8 mouse cellular contexts compared by ENCODE assay signal in genomic region chr8:105936866-105937475, GRCm38 (mm10). TPM values are rescaled to one million over a fixed set of nuclear protein-coding genes. Genes with fewer than 3 reads are reported as not detected.
A peak's percentile ranks its signal among the peaks of the same experiment; 100 is the strongest.
DNase-seq lines count a peak whose midpoint lies in the region; ATAC-seq and TF ChIP-seq lines count a peak whose summit lies in the region.

No protein-coding gene starts in this region.

- H3K36me3 ChIP-seq in embryonic facial prominence, embryonic 14.5 days (ENCODE audit: control insufficient read depth, insufficient read depth, low read length) = peaks cover 24% of the 10 kb centered on the region; the same call in 1 of the 2 replicates
- peaks cover 40% of the 10 kb centered on the region for H3K36me3 ChIP-seq in limb, embryonic 14.5 days (ENCODE audit: control insufficient read depth, insufficient read depth, low read length)
- peaks cover 5% of the 10 kb centered on the region for H3K36me3 ChIP-seq in midbrain, postnatal 0 days (ENCODE audit: insufficient read depth, low read length)

- peak; percentile 90 for DNase-seq in 3134 (ENCODE audit: extremely low read depth, insufficient read length, low spot score)
- peak; percentile 64 to 74 for DNase-seq in adrenal gland, postnatal 4 days (ENCODE audit: low spot score in 2 of 2)
- DNase-seq in embryonic facial prominence, embryonic 14.5 days (ENCODE audit: low spot score) = peak; percentile 96
- peak; percentile 90 for DNase-seq in heart, adult 8-10 months (ENCODE audit: low spot score)
- peak; percentile 96 for DNase-seq in kidney, adult 9 months
- peak; percentile 94 for DNase-seq in limb, embryonic 14.5 days (ENCODE audit: low spot score)
- DNase-seq in midbrain, postnatal 0 days (ENCODE audit: low spot score) = peak; percentile 95
- DNase-seq in spleen, postnatal 14 days (ENCODE audit: low spot score in 2 of 2) = peak; percentile 57 to 75

- peak overlapping the region; percentile 94 for H3K4me2 ChIP-seq in embryonic facial prominence, embryonic 14.5 days (ENCODE audit: low read depth, low read length)
- peak overlapping the region; percentile 86 for H3K4me2 ChIP-seq in limb, embryonic 14.5 days (replicated peaks; ENCODE audit: low read depth, low read length, severe bottlenecking)
- H3K4me2 ChIP-seq in midbrain, postnatal 0 days (ENCODE audit: low read depth, low read length, poor library complexity, severe bottlenecking) = peak overlapping the region; percentile 71

- under 1% methylated on average over 26 of the region's 30 CpGs for WGBS in embryonic facial prominence, embryonic 14.5 days
- under 1% methylated on average over 29 of the region's 30 CpGs for WGBS in limb, embryonic 14.5 days
- WGBS in midbrain, postnatal 0 days = 1% methylated on average over 30 of the region's 30 CpGs

- no peaks in the 10 kb centered on the region for H3K9me3 ChIP-seq in embryonic facial prominence, embryonic 14.5 days (ENCODE audit: control insufficient read depth, low read length)
- H3K9me3 ChIP-seq in limb, embryonic 14.5 days (ENCODE audit: control insufficient read depth, low read length) = no peaks in the 10 kb centered on the region
- no peaks in the 10 kb centered on the region for H3K9me3 ChIP-seq in midbrain, postnatal 0 days (ENCODE audit: low read length)

- peaks cover 15% of the 10 kb centered on the region for H3K4me1 ChIP-seq in embryonic facial prominence, embryonic 14.5 days (ENCODE audit: control insufficient read depth, insufficient read depth, low read length)
- peaks cover 16% of the 10 kb centered on the region for H3K4me1 ChIP-seq in limb, embryonic 14.5 days (ENCODE audit: control insufficient read depth, insufficient read depth, low read length)
- H3K4me1 ChIP-seq in midbrain, postnatal 0 days (ENCODE audit: insufficient read depth, low read length) = peaks cover 7% of the 10 kb centered on the region

- peak; percentile 57; the same call in 1 of the 2 replicates for TF ChIP-seq POLR2A in limb, embryonic 14.5 days (IDR thresholded peaks at IDR 0.05; ENCODE audit: borderline replicate concordance, extremely low read depth, insufficient read depth, insufficient read length)

- H3K27ac ChIP-seq in embryonic facial prominence, embryonic 14.5 days (replicated peaks; ENCODE audit: low read depth, low read length) = peak overlapping the region; percentile 81
- H3K27ac ChIP-seq in limb, embryonic 14.5 days (replicated peaks; ENCODE audit: low read depth, low read length) = peak overlapping the region; percentile 74
- H3K27ac ChIP-seq in midbrain, postnatal 0 days (ENCODE audit: low read depth, low read length) = peak overlapping the region; percentile 95

- peak overlapping the region; percentile 76 for H3K9ac ChIP-seq in embryonic facial prominence, embryonic 14.5 days (ENCODE audit: low read depth, low read length)
- peak overlapping the region; percentile 72 for H3K9ac ChIP-seq in limb, embryonic 14.5 days (ENCODE audit: low read depth, low read length, severe bottlenecking)
- H3K9ac ChIP-seq in midbrain, postnatal 0 days (replicated peaks; ENCODE audit: low read length, poor library complexity, severe bottlenecking) = peak overlapping the region; percentile 93

- peak; percentile 92 for ATAC-seq in embryonic facial prominence, embryonic 14.5 days (ENCODE audit: low read depth)
- ATAC-seq in limb, embryonic 14.5 days (ENCODE audit: low FRiP score, low read depth) = peak; percentile 90
- ATAC-seq in midbrain, postnatal 0 days (ENCODE audit: low FRiP score) = peak; percentile 91

- no peak; the same call in 1 of the 2 replicates for TF ChIP-seq CTCF in midbrain, postnatal 0 days (IDR thresholded peaks at IDR 0.05)

- H3K4me3 ChIP-seq in embryonic facial prominence, embryonic 14.5 days (ENCODE audit: low read depth, low read length) = peak overlapping the region; percentile 76
- H3K4me3 ChIP-seq in limb, embryonic 14.5 days (replicated peaks; ENCODE audit: low read length) = peak overlapping the region; percentile 76
- peak overlapping the region; percentile 60 for H3K4me3 ChIP-seq in midbrain, postnatal 0 days (ENCODE audit: low read depth, low read length)

- no peaks in the 10 kb centered on the region for H3K27me3 ChIP-seq in embryonic facial prominence, embryonic 14.5 days (replicated peaks; ENCODE audit: control insufficient read depth, insufficient read depth, low read length)
- no peaks in the 10 kb centered on the region for H3K27me3 ChIP-seq in limb, embryonic 14.5 days (ENCODE audit: control insufficient read depth, insufficient read depth, low read length)
- H3K27me3 ChIP-seq in midbrain, postnatal 0 days (ENCODE audit: insufficient read depth, low read length) = no peaks in the 10 kb centered on the region

RNA-seq across cellular contexts. Expression of gene Psmb10, which starts 1.3 kb away (rescaled TPM):
- total RNA-seq in adrenal gland, postnatal 4 days (2021) = 10 to 100 TPM; 76.8 to 84.8 TPM
- 35.9 and 37.3 TPM in 2 replicates for polyA plus RNA-seq in embryonic facial prominence, embryonic 14.5 days (2014; fragmentation: Nextera tagmentation; extraction: Ambion mirVana)
- total RNA-seq in heart, adult 8-10 months (2022) = 10 to 100 TPM; 54.6 to 72.9 (median 62.2) TPM
- 31.8 and 45.8 TPM in 2 replicates for polyA plus RNA-seq in limb, embryonic 14.5 days (2012; rRNA removed)
- 37.8 and 38.8 TPM in 2 replicates for polyA plus RNA-seq in limb, embryonic 14.5 days (2014; fragmentation: Nextera tagmentation; extraction: Ambion mirVana)
- total RNA-seq in midbrain, postnatal 0 days (2014; rRNA removed) = 44.9 and 85.1 TPM in 2 replicates
- polyA plus RNA-seq in midbrain, postnatal 0 days (2015; fragmentation: Nextera tagmentation; extraction: Ambion mirVana) = 110 and 122 TPM in 2 replicates

RNA-seq across cellular contexts. Expression of gene Ctrl, which starts 3.3 kb away (rescaled TPM):
- total RNA-seq in adrenal gland, postnatal 4 days (2021) = 10 to 100 TPM in 1 of 2 experiments, not detected in 1; 98.9 TPM
- 0.57 and 1.1 TPM in 2 replicates for polyA plus RNA-seq in embryonic facial prominence, embryonic 14.5 days (2014; fragmentation: Nextera tagmentation; extraction: Ambion mirVana)
- under 1 TPM in 1 of 4 experiments, not detected in 3; 0.44 TPM for total RNA-seq in heart, adult 8-10 months (2022)
- 4.1 and 5.7 TPM in 2 replicates for polyA plus RNA-seq in limb, embryonic 14.5 days (2012; rRNA removed)
- 0.88 and 1.7 TPM in 2 replicates for polyA plus RNA-seq in limb, embryonic 14.5 days (2014; fragmentation: Nextera tagmentation; extraction: Ambion mirVana)
- total RNA-seq in midbrain, postnatal 0 days (2014; rRNA removed) = 3.6 and 4.0 TPM in 2 replicates
- 3.2 and 3.9 TPM in 2 replicates for polyA plus RNA-seq in midbrain, postnatal 0 days (2015; fragmentation: Nextera tagmentation; extraction: Ambion mirVana)

RNA-seq across cellular contexts. Expression of gene Lcat, which starts 6.2 kb away (rescaled TPM):
- total RNA-seq in adrenal gland, postnatal 4 days (2021) = 10 to 100 TPM in 1 of 2 experiments, 1 to 10 TPM in 1; 2.1 to 33.5 TPM
- polyA plus RNA-seq in embryonic facial prominence, embryonic 14.5 days (2014; fragmentation: Nextera tagmentation; extraction: Ambion mirVana) = 1.7 and 1.8 TPM in 2 replicates
- total RNA-seq in heart, adult 8-10 months (2022) = 1 to 10 TPM in 1 of 4 experiments, under 1 TPM in 3; 0.34 to 1.7 (median 0.57) TPM
- 15.9 and 18.5 TPM in 2 replicates for polyA plus RNA-seq in limb, embryonic 14.5 days (2012; rRNA removed)
- 1.9 and 3.0 TPM in 2 replicates for polyA plus RNA-seq in limb, embryonic 14.5 days (2014; fragmentation: Nextera tagmentation; extraction: Ambion mirVana)
- total RNA-seq in midbrain, postnatal 0 days (2014; rRNA removed) = 7.5 and 19.3 TPM in 2 replicates
- polyA plus RNA-seq in midbrain, postnatal 0 days (2015; fragmentation: Nextera tagmentation; extraction: Ambion mirVana) = 5.6 and 6.8 TPM in 2 replicates

RNA-seq across cellular contexts. Expression of gene Slc12a4, which starts 28.9 kb away (rescaled TPM):
- 10 to 100 TPM; 30.9 to 40.2 TPM for total RNA-seq in adrenal gland, postnatal 4 days (2021)
- polyA plus RNA-seq in embryonic facial prominence, embryonic 14.5 days (2014; fragmentation: Nextera tagmentation; extraction: Ambion mirVana) = 42.8 and 43.9 TPM in 2 replicates
- 10 to 100 TPM; 39.9 to 50.4 (median 43.5) TPM for total RNA-seq in heart, adult 8-10 months (2022)
- polyA plus RNA-seq in limb, embryonic 14.5 days (2012; rRNA removed) = 116 and 135 TPM in 2 replicates
- polyA plus RNA-seq in limb, embryonic 14.5 days (2014; fragmentation: Nextera tagmentation; extraction: Ambion mirVana) = 46.0 and 56.2 TPM in 2 replicates
- total RNA-seq in midbrain, postnatal 0 days (2014; rRNA removed) = 11.8 and 12.1 TPM in 2 replicates
- polyA plus RNA-seq in midbrain, postnatal 0 days (2015; fragmentation: Nextera tagmentation; extraction: Ambion mirVana) = 9.6 and 12.0 TPM in 2 replicates

RNA-seq across cellular contexts. Expression of gene Pskh1, which starts 36.7 kb away (rescaled TPM):
- total RNA-seq in adrenal gland, postnatal 4 days (2021) = 10 to 100 TPM; 44.3 to 48.7 TPM
- 26.1 and 34.0 TPM in 2 replicates for polyA plus RNA-seq in embryonic facial prominence, embryonic 14.5 days (2014; fragmentation: Nextera tagmentation; extraction: Ambion mirVana)
- total RNA-seq in heart, adult 8-10 months (2022) = 10 to 100 TPM; 15.6 to 19.2 (median 18.1) TPM
- 57.2 and 82.7 TPM in 2 replicates for polyA plus RNA-seq in limb, embryonic 14.5 days (2012; rRNA removed)
- polyA plus RNA-seq in limb, embryonic 14.5 days (2014; fragmentation: Nextera tagmentation; extraction: Ambion mirVana) = 33.1 and 37.6 TPM in 2 replicates
- 23.2 and 23.9 TPM in 2 replicates for total RNA-seq in midbrain, postnatal 0 days (2014; rRNA removed)
- 8.7 and 11.9 TPM in 2 replicates for polyA plus RNA-seq in midbrain, postnatal 0 days (2015; fragmentation: Nextera tagmentation; extraction: Ambion mirVana)

Comparison
In these comparisons a context has a peak if more than half of its experiments do, and no peak if none do; other contexts are left out.
1. Peak in every context shown above with its lines: DNase-seq, ATAC-seq, H3K4me3 ChIP-seq and H3K27ac ChIP-seq.